Mouse (Mus musculus) stomach, postnatal 0 days (tissue): ENCODE measurements at regions not wholly inside any gene's neighbourhood (a gene's known extent, or its start where the extent isn't known, plus 50 kb on each side); places are given as distances from the start of the nearest gene placed in this dataset.

Experiments used
- CTCF ChIP-seq: IDR thresholded peaks from 2 replicates; pipeline ENCODE4 v1.5.1; 2016; ENCODE audit warnings: antibody characterized with exemption, low read depth, mild to moderate bottlenecking, moderate library complexity
- EP300 ChIP-seq: optimal IDR thresholded peaks from 2 replicates; pipeline ENCODE3; 2016; ENCODE audit warnings: antibody characterized with exemption

- TF ChIP-seq CTCF (no peak), EP300 (no peak)
These were observed 53.6 kb upstream of the Gm10320 start for GRCm38 (mm10) chr13:98545398-98545797.
